Mouse (Mus musculus) heart, embryonic 11.5 days (tissue): ENCODE measurements around the gene Vps53. TPM values are rescaled to one million over a fixed set of nuclear protein-coding genes. Genes with fewer than 3 reads are reported as not detected.

Experiments used
- ATAC-seq: fragments of 200-750 bp; cut with Nextera tagmentation; replicated peaks from 2 replicates; pipeline ENCODE4 v1.8.0; 2017; ENCODE audit warnings: moderate library complexity; ENCODE audit not compliant: insufficient number of reproducible peaks, low FRiP score, low TSS enrichment
- H3K27ac ChIP-seq: fragments of 300-500 bp; sonication (generic); 2 replicates; pipeline ENCODE4 v1.5.1; 2014; ENCODE audit warnings: mild to moderate bottlenecking, low read depth, low read length
- H3K27me3 ChIP-seq: fragments of 300-500 bp; sonication (generic); 2 replicates; pipeline ENCODE4 v1.6.1; 2014; ENCODE audit warnings: mild to moderate bottlenecking, low read length, mixed read lengths; ENCODE audit not compliant: control insufficient read depth, insufficient read depth
- H3K36me3 ChIP-seq: fragments of 300-500 bp; sonication (generic); 2 replicates; pipeline ENCODE4 v1.6.1; 2014; ENCODE audit warnings: mild to moderate bottlenecking, low read length, moderate library complexity, mixed read lengths; ENCODE audit not compliant: control insufficient read depth, insufficient read depth
- H3K4me1 ChIP-seq: fragments of 300-500 bp; sonication (generic); 2 replicates; pipeline ENCODE4 v1.6.1; 2014; ENCODE audit warnings: low read length; ENCODE audit not compliant: control insufficient read depth, insufficient read depth
- H3K4me2 ChIP-seq: fragments of 300-500 bp; sonication (generic); 2 replicates; pipeline ENCODE4 v1.6.1; 2014; ENCODE audit warnings: mild to moderate bottlenecking, moderate library complexity
- H3K4me3 ChIP-seq: fragments of 300-500 bp; sonication (generic); 2 replicates; pipeline ENCODE4 v1.5.1; 2014; ENCODE audit warnings: low read depth, low read length
- H3K9ac ChIP-seq: fragments of 300-500 bp; sonication (generic); 2 replicates; pipeline ENCODE4 v1.6.1; 2014; ENCODE audit warnings: mild to moderate bottlenecking, low read depth, low read length, moderate library complexity
- H3K9me3 ChIP-seq: fragments of 300-500 bp; sonication (generic); replicated peaks from 2 replicates; pipeline ENCODE4 v1.6.1; 2016; ENCODE audit warnings: low read length; ENCODE audit not compliant: control insufficient read depth
- WGBS: fragments of 180-500 bp; shearing (Covaris S2); extraction: QIAGEN DNeasy Blood & Tissue Kit; methylation state at CpG from one replicate; pipeline ENCODE4 v1.1.7; 2014; ENCODE audit not compliant: insufficient replicate concordance; 5-methylcytosine and 5-hydroxymethylcytosine counted together
- polyA plus RNA-seq: library from polyadenylated mRNA; unstranded; fragments of >200 nt; fragmentation: Nextera tagmentation; extraction: Ambion mirVana; gene quantifications from 2 replicates; pipeline ENCODE4 v1.2.1, GENCODE M21; 2014

Vps53 gene
- polyA plus RNA-seq, 1 experiment from 2014 or later: 33.7 TPM

- ATAC-seq: no peak
- Histone ChIP-seq H3K27me3 (no peaks in the 10 kb centered on the region), H3K27ac (no peak overlapping the region), H3K9ac (no peak overlapping the region), H3K36me3 (peaks cover 6% of the 10 kb centered on the region; the same call in 1 of the 2 replicates), H3K9me3 (no peaks in the 10 kb centered on the region), H3K4me3 (no peak overlapping the region), H3K4me2 (no peak overlapping the region), H3K4me1 (peaks cover 5% of the 10 kb centered on the region; the same call in 1 of the 2 replicates)
- WGBS: 79% methylated on average over 7 of the region's 7 CpGs
Measured at GRCm38 (mm10) chr11:76064411-76064810, 115.0 kb downstream of the Vps53 start.

DNA sequence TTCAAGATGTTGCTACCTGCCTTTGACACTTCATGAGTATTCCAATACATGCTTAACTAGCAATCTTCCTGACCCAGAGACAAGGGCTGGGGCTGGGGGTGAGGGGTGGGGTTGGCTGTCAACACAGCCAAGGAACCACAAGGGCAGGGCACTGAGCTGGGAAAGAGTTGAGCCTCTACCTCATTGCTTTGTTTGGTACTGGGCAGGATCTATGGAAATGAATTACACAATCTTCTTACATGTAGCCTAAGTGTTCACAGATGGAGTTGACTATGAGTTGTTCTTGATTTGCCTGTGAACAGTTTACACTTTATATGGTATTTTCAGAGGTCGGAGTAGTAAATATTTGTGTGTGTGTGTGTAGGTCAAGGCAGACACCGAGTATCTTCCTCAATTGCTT is 118.5 kb downstream of the Vps53 start:
- Histone ChIP-seq H3K4me2 (no peak overlapping the region), H3K9me3 (no peaks in the 10 kb centered on the region), H3K27me3 (no peaks in the 10 kb centered on the region), H3K4me3 (no peak overlapping the region), H3K36me3 (peaks cover 6% of the 10 kb centered on the region; the same call in 1 of the 2 replicates), H3K9ac (no peak overlapping the region), H3K4me1 (peaks cover 5% of the 10 kb centered on the region; the same call in 1 of the 2 replicates), H3K27ac (no peak overlapping the region)
- 88% methylated on average over 2 of the region's 2 CpGs for WGBS
- no peak for ATAC-seq

- no peak for ATAC-seq
- Histone ChIP-seq H3K4me2 (no peak overlapping the region), H3K27ac (no peak overlapping the region), H3K9me3 (no peaks in the 10 kb centered on the region), H3K4me3 (no peak overlapping the region), H3K27me3 (no peaks in the 10 kb centered on the region), H3K36me3 (peaks cover 6% of the 10 kb centered on the region; the same call in 1 of the 2 replicates), H3K9ac (no peak overlapping the region), H3K4me1 (peaks cover 5% of the 10 kb centered on the region; the same call in 1 of the 2 replicates)
- 60% methylated on average over 7 of the region's 7 CpGs for WGBS
Measured at GRCm38 (mm10) chr11:76059971-76060370, 119.5 kb downstream of the Vps53 start.

- no peak overlapping the region for H3K4me2 ChIP-seq
- no peak for ATAC-seq
- H3K27ac ChIP-seq: no peak overlapping the region
- no peaks in the 10 kb centered on the region for H3K27me3 ChIP-seq
- H3K9me3 ChIP-seq: no peaks in the 10 kb centered on the region
- 22% methylated on average over 3 of the region's 3 CpGs for WGBS
- H3K4me1 ChIP-seq: peaks cover 5% of the 10 kb centered on the region; the same call in 1 of the 2 replicates
- H3K36me3 ChIP-seq: peaks cover 3% of the 10 kb centered on the region; the same call in 1 of the 2 replicates
- no peak overlapping the region for H3K9ac ChIP-seq
- no peak overlapping the region for H3K4me3 ChIP-seq
Measured at GRCm38 (mm10) chr11:76056487-76056886, 123.0 kb downstream of the Vps53 start.

- ATAC-seq: no peak
- Histone ChIP-seq H3K27ac (no peak overlapping the region), H3K9ac (no peak overlapping the region), H3K4me3 (no peak overlapping the region), H3K9me3 (no peaks in the 10 kb centered on the region), H3K4me1 (no peaks in the 10 kb centered on the region), H3K27me3 (no peaks in the 10 kb centered on the region), H3K36me3 (no peaks in the 10 kb centered on the region), H3K4me2 (no peak overlapping the region)
- 69% methylated on average over 5 of the region's 5 CpGs for WGBS
Measured at GRCm38 (mm10) chr11:76052496-76052895, 127.0 kb downstream of the Vps53 start.

DNA sequence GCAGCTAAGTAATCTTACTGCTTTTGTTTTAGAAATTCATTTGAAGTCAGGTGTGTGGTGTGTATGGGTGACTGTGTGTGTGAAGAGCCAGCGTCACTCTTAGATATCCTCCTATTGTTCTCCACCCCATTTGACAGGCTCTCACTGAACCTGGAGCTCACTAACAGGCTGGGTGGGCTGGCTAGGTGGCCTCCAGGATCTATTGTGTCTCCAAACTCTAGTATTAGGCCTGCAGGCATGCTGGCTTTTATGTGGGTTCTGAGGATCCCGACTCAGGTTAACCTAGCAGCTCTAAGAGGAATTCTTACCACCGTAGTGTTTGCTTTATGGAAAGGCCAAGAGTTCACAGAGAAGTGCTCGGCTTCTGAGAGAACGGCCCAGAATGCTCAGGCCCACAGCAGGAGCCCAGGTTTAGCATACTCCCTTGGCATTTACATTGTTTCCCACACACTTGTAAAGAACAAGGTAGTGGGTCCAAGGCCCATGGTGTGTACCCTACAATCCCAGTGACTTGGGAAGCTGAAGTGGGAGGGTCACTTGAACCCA is 128.4 kb downstream of the Vps53 start:
- no peak for ATAC-seq
- H3K9ac ChIP-seq: no peak overlapping the region
- 72% methylated on average over 5 of the region's 5 CpGs for WGBS
- no peak overlapping the region for H3K27ac ChIP-seq
- H3K27me3 ChIP-seq: no peaks in the 10 kb centered on the region
- no peak overlapping the region for H3K4me2 ChIP-seq
- no peak overlapping the region for H3K4me3 ChIP-seq
- no peaks in the 10 kb centered on the region for H3K36me3 ChIP-seq
- H3K4me1 ChIP-seq: no peaks in the 10 kb centered on the region
- no peaks in the 10 kb centered on the region for H3K9me3 ChIP-seq

- no peaks in the 10 kb centered on the region for H3K4me1 ChIP-seq
- WGBS: 51% methylated on average over 3 of the region's 3 CpGs
- H3K9me3 ChIP-seq: no peaks in the 10 kb centered on the region
- no peak for ATAC-seq
- H3K27ac ChIP-seq: no peak overlapping the region
- H3K4me2 ChIP-seq: no peak overlapping the region
- H3K27me3 ChIP-seq: no peaks in the 10 kb centered on the region
- no peak overlapping the region for H3K4me3 ChIP-seq
- no peaks in the 10 kb centered on the region for H3K36me3 ChIP-seq
- no peak overlapping the region for H3K9ac ChIP-seq
Measured at GRCm38 (mm10) chr11:76050509-76050908, 128.9 kb downstream of the Vps53 start.

GRCm38 (mm10) chr11:76045367-76045766 is 134.1 kb downstream of the Vps53 start:
- Histone ChIP-seq H3K4me2 (no peak overlapping the region), H3K36me3 (no peaks in the 10 kb centered on the region), H3K27me3 (no peaks in the 10 kb centered on the region), H3K9ac (no peak overlapping the region), H3K4me3 (no peak overlapping the region), H3K4me1 (peaks cover 4% of the 10 kb centered on the region; the same call in 1 of the 2 replicates), H3K27ac (no peak overlapping the region), H3K9me3 (no peaks in the 10 kb centered on the region)
- 73% methylated on average over 6 of the region's 6 CpGs for WGBS
- ATAC-seq: no peak

DNA sequence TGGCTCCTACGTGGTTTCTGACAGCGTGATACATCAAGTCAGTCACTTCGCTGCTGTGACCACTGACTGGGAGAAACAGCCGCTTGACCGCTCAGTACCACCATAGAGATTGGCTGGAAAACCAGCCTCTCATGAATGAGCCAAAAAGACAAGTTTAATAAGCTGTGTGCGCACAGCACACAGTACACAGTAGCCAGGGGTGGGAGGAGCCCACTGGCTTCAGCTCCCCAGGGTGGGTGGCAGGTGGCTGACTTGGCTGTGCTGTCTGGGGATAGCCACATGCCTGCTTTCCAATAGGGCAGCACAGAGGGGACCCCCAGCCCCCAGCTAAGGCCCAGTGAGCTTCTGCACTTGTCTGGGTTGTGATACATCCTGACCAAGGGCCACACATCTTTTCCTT is 135.0 kb downstream of the Vps53 start:
- Histone ChIP-seq H3K4me1 (peaks cover 4% of the 10 kb centered on the region; the same call in 1 of the 2 replicates), H3K9me3 (no peaks in the 10 kb centered on the region), H3K36me3 (no peaks in the 10 kb centered on the region), H3K4me2 (no peak overlapping the region), H3K27me3 (no peaks in the 10 kb centered on the region), H3K9ac (no peak overlapping the region), H3K4me3 (no peak overlapping the region), H3K27ac (no peak overlapping the region)
- ATAC-seq: no peak
- 83% methylated on average over 6 of the region's 6 CpGs for WGBS
